Mouse (Mus musculus) liver, adult 2 months (tissue): ENCODE data around the gene Rsph14. TPM values are rescaled to one million over a fixed set of nuclear protein-coding genes. Genes with fewer than 3 reads are reported as not detected.

Experiments used
- DNase-seq: peaks from one replicate; pipeline ENCODE4 v3.0.0-alpha.2; 2011; ENCODE audit warnings: low read depth, low spot score; ENCODE audit errors: extremely low read depth
- H3K27ac ChIP-seq: fragments of 200-500 bp; replicated peaks from 2 replicates; pipeline ENCODE4 v1.5.1; 2012; ENCODE audit warnings: low read depth, mild to moderate bottlenecking, control low read depth, inconsistent platforms, low read length; ENCODE audit not compliant: insufficient read depth
- H3K27me3 ChIP-seq: fragments of 200-500 bp; 2 replicates; pipeline ENCODE4 v1.6.1; 2012; ENCODE audit warnings: mild to moderate bottlenecking, moderate library complexity, low read length, inconsistent platforms; ENCODE audit not compliant: control insufficient read depth, insufficient read depth
- H3K36me3 ChIP-seq: fragments of 200-500 bp; 2 replicates; pipeline ENCODE4 v1.6.1; 2012; ENCODE audit warnings: low read length, inconsistent platforms; ENCODE audit not compliant: control insufficient read depth, insufficient read depth
- H3K4me1 ChIP-seq: fragments of 200-500 bp; 2 replicates; pipeline ENCODE4 v1.6.1; 2011; ENCODE audit warnings: low read length; ENCODE audit not compliant: control insufficient read depth, insufficient read depth
- H3K4me3 ChIP-seq: fragments of 200-500 bp; 2 replicates; pipeline ENCODE4 v1.5.1; 2011; ENCODE audit warnings: low read depth, mild to moderate bottlenecking, control low read depth, low read length, moderate library complexity; ENCODE audit not compliant: insufficient read depth
- H3K79me2 ChIP-seq: fragments of 200-500 bp; 2 replicates; pipeline ENCODE4 v1.6.1; 2012; ENCODE audit warnings: inconsistent platforms, mild to moderate bottlenecking, low read length, moderate library complexity; ENCODE audit not compliant: control insufficient read depth, insufficient read depth
- H3K9ac ChIP-seq: fragments of 200-500 bp; 2 replicates; pipeline ENCODE4 v1.6.1; 2012; ENCODE audit warnings: low read depth, mild to moderate bottlenecking, control low read depth, inconsistent platforms, low read length
- CTCF ChIP-seq: fragments of 200-500 bp; IDR thresholded peaks from 2 replicates; pipeline ENCODE4 v1.5.1; 2011; ENCODE audit warnings: low read depth, low read length, control low read depth
- POLR2A ChIP-seq: fragments of 200-500 bp; IDR thresholded peaks from 2 replicates; pipeline ENCODE4 v1.6.1; 2011; ENCODE audit warnings: low read length, control low read depth; ENCODE audit not compliant: insufficient read depth; ENCODE audit errors: extremely low read depth
- WGBS: fragments of 180-500 bp; shearing (Covaris S2); methylation state at CpG from one replicate; pipeline ENCODE4 v1.1.7; 2018; 5-methylcytosine and 5-hydroxymethylcytosine counted together
- polyA plus RNA-seq: library from polyadenylated mRNA; depleted of rRNA; stranded (reverse); fragments of >200 nt; gene quantifications from 2 replicates; pipeline ENCODE4 v1.2.3, GENCODE M21; 2012
- total RNA-seq: library from RNA; depleted of rRNA; stranded (reverse); fragments of >200 nt; gene quantifications from 2 replicates; pipeline ENCODE4 v1.2.3, GENCODE M21; 2014

Rsph14 gene
- total and polyA plus RNA-seq, 2 experiments, result not detected

DNA sequence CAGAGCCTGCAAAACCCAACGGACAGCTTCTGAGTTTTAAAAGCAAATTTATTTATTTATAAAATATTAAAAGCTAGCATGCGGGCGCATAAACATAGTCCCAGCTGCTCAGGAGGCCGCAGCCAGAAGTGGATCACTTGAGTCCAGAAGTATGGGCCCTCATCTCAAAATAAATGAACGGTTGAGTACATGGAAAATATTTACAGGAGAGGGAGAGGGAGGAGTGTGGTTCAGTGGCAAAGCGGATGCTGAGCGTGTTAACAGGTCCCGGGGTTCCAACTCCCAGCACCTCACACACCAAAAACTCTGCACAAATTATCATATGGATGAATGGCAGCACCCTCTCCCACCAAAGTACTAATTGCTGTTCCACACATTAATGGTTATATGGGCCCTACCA, 25.9 kb upstream of the Rsph14 start:
- WGBS, result 59% methylated on average over 8 of the region's 8 CpGs
- Histone ChIP-seq H3K4me3 (no peak overlapping the region), H3K27me3 (no peaks in the 10 kb centered on the region), H3K4me1 (peaks cover 43% of the 10 kb centered on the region), H3K79me2 (peaks cover 15% of the 10 kb centered on the region; the same call in 1 of the 2 replicates), H3K27ac (no peak overlapping the region), H3K9ac (no peak overlapping the region), H3K36me3 (no peaks in the 10 kb centered on the region)
- TF ChIP-seq CTCF (no peak), POLR2A (no peak)
- no peak for DNase-seq

DNA sequence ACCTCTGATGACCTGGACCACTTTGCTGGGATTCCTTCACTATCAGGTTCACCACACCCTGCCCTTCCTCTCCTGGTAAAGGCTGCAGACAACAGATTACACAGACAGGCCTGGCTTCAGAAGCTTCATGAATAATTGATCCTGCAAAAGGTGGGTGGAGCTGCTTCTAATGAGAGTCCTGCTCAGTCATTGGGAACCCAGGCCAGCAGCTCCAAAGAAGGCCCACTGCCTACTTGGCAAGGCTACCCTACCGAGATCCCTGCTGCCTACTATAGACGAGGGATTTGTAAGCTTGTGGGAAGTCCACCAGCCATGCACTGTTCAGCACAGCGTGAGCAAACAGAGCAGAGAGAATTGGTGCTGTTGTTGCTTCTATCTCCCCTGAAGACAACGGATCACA, 23.9 kb upstream of the Rsph14 start:
- no peak overlapping the region for H3K9ac ChIP-seq
- peak; percentile 88 for DNase-seq
- WGBS, result 17% methylated on average over 4 of the region's 4 CpGs

GRCm38 (mm10) chr10:75055672-75056071, 23.3 kb upstream of the Rsph14 start:
- peaks cover 7% of the 10 kb centered on the region; the same call in 1 of the 2 replicates for H3K79me2 ChIP-seq
- no peak for TF ChIP-seq CTCF
- no peak for TF ChIP-seq POLR2A
- no peak for DNase-seq
- H3K4me1 ChIP-seq, result peaks cover 40% of the 10 kb centered on the region
- H3K27ac ChIP-seq, result peak overlapping the region; percentile 55
- H3K27me3 ChIP-seq, result no peaks in the 10 kb centered on the region
- H3K4me3 ChIP-seq, result no peak overlapping the region
- H3K36me3 ChIP-seq, result no peaks in the 10 kb centered on the region
- H3K9ac ChIP-seq, result no peak overlapping the region
- WGBS, result 86% methylated on average over 5 of the region's 5 CpGs

More for the DNA sequence above, 23.9 kb upstream of the Rsph14 start:
- no peaks in the 10 kb centered on the region for H3K36me3 ChIP-seq
- TF ChIP-seq POLR2A (no peak), CTCF (no peak)
- no peak overlapping the region for H3K4me3 ChIP-seq
- H3K27ac ChIP-seq, result peak overlapping the region; percentile 55
- H3K4me1 ChIP-seq, result peaks cover 35% of the 10 kb centered on the region
- no peaks in the 10 kb centered on the region for H3K27me3 ChIP-seq
- peaks cover 13% of the 10 kb centered on the region; the same call in 1 of the 2 replicates for H3K79me2 ChIP-seq

- Histone ChIP-seq H3K9ac (0 out of 2 replicates have a peak overlapping the region, but pooled peaks have one; percentile 7), H3K79me2 (peaks cover 7% of the 10 kb centered on the region; the same call in 1 of the 2 replicates), H3K27ac (peak overlapping the region; percentile 84), H3K27me3 (no peaks in the 10 kb centered on the region), H3K4me1 (peaks cover 36% of the 10 kb centered on the region), H3K4me3 (no peak overlapping the region), H3K36me3 (no peaks in the 10 kb centered on the region)
- TF ChIP-seq CTCF, result no peak
- no peak for TF ChIP-seq POLR2A
- DNase-seq, result peak; percentile 94
- 10% methylated on average over 6 of the region's 6 CpGs for WGBS
These were observed 21.7 kb upstream of the Rsph14 start for GRCm38 (mm10) chr10:75054125-75054524.

DNA sequence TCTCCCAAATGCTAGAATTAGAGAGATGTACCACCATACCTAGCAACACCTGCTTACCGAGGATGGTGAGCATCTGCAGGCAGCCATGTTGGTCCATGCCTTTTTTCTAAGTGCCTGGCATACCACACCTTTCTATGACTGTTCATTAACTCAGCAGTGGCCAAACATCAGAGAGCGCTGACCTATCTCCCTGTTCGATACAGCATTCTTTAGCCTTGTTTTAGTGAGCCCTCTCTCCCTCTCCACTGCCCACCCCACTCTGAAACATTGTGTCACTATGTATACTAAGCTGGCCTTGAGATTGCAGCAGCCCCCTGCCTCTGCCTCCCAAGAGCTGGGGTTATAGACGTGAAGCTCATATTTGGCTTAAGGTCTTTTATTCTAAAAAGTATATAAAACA, 21.3 kb upstream of the Rsph14 start:
- no peaks in the 10 kb centered on the region for H3K36me3 ChIP-seq
- no peak for TF ChIP-seq CTCF
- TF ChIP-seq POLR2A, result no peak
- H3K27me3 ChIP-seq, result no peaks in the 10 kb centered on the region
- H3K27ac ChIP-seq, result peak overlapping the region; percentile 84
- peaks cover 34% of the 10 kb centered on the region for H3K4me1 ChIP-seq
- H3K4me3 ChIP-seq, result no peak overlapping the region
- DNase-seq, result peak; percentile 91
- H3K9ac ChIP-seq, result peak overlapping the region; percentile 40
- 18% methylated on average over 4 of the region's 4 CpGs for WGBS
- peaks cover 7% of the 10 kb centered on the region; the same call in 1 of the 2 replicates for H3K79me2 ChIP-seq

GRCm38 (mm10) chr10:75052902-75053301, 20.5 kb upstream of the Rsph14 start:
- TF ChIP-seq POLR2A (no peak), CTCF (no peak)

More at GRCm38 (mm10) chr10:75052902-75053301, 20.5 kb upstream of the Rsph14 start:
- Histone ChIP-seq H3K36me3 (no peaks in the 10 kb centered on the region), H3K79me2 (peaks cover 7% of the 10 kb centered on the region; the same call in 1 of the 2 replicates), H3K27ac (peak overlapping the region; percentile 84), H3K9ac (peak overlapping the region; percentile 72), H3K27me3 (no peaks in the 10 kb centered on the region), H3K4me3 (peak overlapping the region; percentile 29), H3K4me1 (peaks cover 34% of the 10 kb centered on the region)
- DNase-seq, result peak; percentile 99
- 27% methylated on average over 8 of the region's 8 CpGs for WGBS
